Mouse (Mus musculus) spleen, adult 2 months (tissue): ENCODE data around the gene Tmem213.

Source experiments
- CTCF ChIP-seq: fragments of 200-500 bp; IDR thresholded peaks from 2 replicates; pipeline ENCODE4 v1.5.1; 2011; ENCODE audit warnings: mild to moderate bottlenecking, inconsistent platforms; ENCODE audit not compliant: insufficient read depth, insufficient read length, insufficient replicate concordance; ENCODE audit errors: extremely low read depth
- POLR2A ChIP-seq: fragments of 200-500 bp; IDR thresholded peaks from 2 replicates; pipeline ENCODE4 v1.6.1; 2011; ENCODE audit warnings: low read depth, low read length, inconsistent platforms

DNA sequence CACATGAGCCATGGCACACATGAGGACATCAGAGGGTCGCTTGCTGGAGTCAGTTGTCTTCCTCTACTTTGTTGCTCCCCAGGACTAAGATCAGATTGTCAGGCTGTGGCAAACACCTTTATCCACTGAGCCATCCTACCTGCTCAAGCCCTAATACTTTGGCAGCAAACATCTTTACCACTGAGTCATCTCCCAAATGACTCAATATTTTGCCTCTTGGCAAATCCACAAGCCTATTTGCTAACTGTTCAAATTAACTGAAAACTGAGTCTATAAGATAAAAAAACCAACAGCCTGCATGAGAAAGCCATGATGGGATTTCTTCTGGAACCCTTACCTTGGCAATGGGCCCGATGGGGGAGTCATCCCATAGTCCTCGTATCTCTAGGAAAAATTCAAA, 30.0 kb downstream of the Tmem213 start:
- TF ChIP-seq CTCF = no peak
- no peak for TF ChIP-seq POLR2A
